Mouse (Mus musculus): ENCODE measurements at regions not wholly inside any gene's neighbourhood (a gene's known extent, or its start where the extent isn't known, plus 50 kb on each side); places are given as distances from the start of the nearest gene placed in this dataset.
"Not testable (repeated sequence)": the region's sequence is repeated elsewhere in the genome, so short reads cannot be mapped to it uniquely, and the experiment has no call there.

DNA sequence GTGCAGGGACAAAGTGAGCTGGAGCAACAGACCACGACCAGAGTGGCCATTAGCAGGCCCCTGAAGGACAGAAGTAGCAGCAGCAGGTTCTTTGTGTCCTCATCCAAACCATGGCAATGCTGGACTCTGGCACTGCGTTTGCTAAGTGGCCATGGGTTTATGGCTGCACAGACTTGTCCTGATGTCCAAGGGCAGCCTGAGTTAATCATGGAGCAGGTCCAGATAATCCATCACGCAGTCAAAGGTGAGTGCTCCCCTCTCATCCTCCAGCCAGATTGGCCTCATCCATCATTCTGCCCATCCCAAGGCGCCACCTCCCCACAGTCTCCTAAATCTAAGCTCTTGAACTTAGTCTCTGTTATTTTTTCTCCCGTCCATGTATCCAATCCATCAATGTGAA is 186.4 kb downstream of the Fam198b start:
- DNase-seq (ENCODE audit: inconsistent age in 2 of 2, low spot score in 1 of 2): peak; percentile 46 to 75

GRCm38 (mm10) chr3:80079801-80080418 is 195.6 kb downstream of the Fam198b start:
- DNase-seq (ENCODE audit: inconsistent age in 2 of 2, low spot score in 1 of 2): peak; percentile 62 to 87

DNA sequence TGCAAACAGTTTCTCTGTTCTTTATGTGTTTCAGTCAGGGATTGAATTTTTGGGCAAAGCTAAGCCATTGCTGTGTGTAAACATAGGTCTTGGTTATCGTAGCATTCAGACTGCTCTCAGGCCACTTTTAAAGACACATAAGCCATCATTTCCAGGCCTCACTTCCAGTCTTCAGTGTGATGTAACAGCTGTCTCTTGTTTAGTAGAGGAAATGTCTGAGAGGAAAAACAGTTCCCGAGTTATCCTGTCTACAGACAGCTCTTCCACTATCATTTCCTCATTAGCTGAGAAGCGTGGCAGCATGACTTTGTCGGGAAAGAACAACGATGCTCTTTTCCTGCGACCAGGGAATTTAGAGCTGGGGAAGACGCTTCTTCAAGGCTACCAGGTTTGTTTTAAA is 196.9 kb downstream of the Fam198b start:
- DNase-seq (ENCODE audit: inconsistent age in 2 of 2, low spot score in 1 of 2): no peak

- peak; percentile 10 to 43 for DNase-seq (ENCODE audit: inconsistent age in 2 of 2, low spot score in 1 of 2)
Measured at GRCm38 (mm10) chr3:80082780-80083519, 198.6 kb downstream of the Fam198b start.

- DNase-seq (ENCODE audit: inconsistent age in 2 of 2, low spot score in 1 of 2): no peak
Measured at GRCm38 (mm10) chr3:80084168-80084567, 199.8 kb downstream of the Fam198b start.

GRCm38 (mm10) chr3:80099625-80100024 is 215.3 kb downstream of the Fam198b start:
- DNase-seq (ENCODE audit: inconsistent age in 2 of 2, low spot score in 1 of 2): peak; percentile 14 to 47

DNA sequence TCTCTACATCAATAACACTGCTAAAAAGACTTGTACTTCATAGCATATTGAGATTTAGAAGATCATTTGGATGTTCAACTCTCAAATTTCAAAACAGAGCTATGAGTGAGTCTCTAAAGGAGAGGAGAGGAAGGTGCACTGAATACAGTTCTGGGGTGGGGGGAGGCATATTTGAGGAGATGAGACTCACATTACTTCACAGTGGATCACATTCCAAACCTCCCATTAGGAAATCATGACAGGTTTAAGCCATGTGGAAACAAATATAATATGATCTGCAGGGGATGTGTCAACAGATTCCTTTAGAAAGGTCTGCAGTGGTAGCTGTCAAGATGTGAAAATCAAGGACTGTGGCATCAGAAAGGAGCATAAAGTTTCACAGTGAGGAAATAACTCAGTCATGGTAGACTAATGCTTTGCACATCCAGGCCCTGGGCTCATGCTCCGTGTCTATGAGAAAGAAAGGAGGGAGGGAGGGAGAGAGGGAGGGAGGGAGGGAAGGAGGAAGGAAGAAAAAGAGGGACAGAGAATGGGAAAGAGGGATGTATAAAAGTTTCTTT is 235.9 kb downstream of the Fam198b start:
- no peak for DNase-seq (ENCODE audit: inconsistent age in 2 of 2, low spot score in 1 of 2)

DNA sequence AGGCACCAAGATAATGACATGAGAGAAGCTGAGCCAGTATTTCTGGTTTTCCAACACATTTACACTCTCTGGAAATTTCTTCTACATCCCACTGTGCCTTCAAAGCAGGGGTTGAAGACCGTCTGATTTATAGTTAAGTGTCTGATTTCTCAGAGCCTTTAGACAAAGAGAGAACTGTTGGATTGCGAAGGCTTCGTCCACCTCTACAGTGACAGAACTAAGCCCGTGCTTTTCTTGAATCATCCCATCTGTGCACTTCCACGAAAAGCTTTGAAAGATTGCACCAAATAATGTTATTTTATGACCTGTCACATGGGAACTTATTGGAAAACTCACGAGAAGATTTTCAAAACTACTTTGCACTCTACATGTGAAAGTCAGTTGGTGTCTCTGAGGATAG is 239.3 kb downstream of the Fam198b start:
- no peak for DNase-seq (ENCODE audit: inconsistent age in 2 of 2, low spot score in 1 of 2)

DNA sequence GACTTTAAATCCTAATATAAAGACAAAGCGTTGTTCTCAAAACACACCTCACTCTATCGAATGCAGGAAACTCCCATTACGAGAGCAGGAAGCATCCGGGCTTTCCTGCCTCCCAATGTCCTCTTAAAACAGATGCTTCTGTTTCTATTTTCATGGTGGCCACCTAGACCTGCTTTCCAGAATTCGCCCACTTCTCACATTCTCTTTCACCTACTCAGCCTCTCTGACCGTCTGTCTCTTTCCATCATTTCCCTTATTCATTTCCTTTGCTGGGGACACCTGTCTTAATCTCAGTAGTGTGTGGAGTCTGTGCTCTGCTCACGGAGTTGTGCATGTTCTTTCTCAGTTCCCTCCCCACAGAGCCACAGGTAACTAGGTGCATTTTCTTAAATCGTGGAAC is 240.3 kb downstream of the Fam198b start:
- no peak for DNase-seq (ENCODE audit: inconsistent age in 2 of 2, low spot score in 1 of 2)

DNA sequence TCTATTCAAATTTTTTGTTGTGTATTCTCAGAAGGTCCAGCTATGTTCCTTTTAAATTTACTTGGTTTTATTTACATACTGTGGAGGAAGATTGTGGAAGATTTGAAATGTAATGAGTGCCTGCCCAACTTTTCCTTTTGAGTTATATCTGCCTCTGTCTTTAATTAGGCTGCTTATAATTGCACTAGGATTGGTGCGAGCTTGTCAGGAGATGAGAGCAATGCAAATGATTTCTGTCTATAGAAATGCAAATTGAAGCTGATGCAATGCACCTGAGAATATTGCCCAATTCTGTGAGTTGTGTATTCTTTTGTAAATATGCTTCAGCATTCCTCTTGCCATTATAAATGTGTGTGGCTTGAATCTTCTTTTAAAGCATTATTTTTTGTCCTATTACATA is 257.4 kb downstream of the Fam198b start:
- no peak for DNase-seq (ENCODE audit: inconsistent age in 2 of 2, low spot score in 1 of 2)

GRCm38 (mm10) chr3:80160473-80160872 is 276.1 kb downstream of the Fam198b start:
- no peak for DNase-seq (ENCODE audit: inconsistent age in 2 of 2, low spot score in 1 of 2)

DNA sequence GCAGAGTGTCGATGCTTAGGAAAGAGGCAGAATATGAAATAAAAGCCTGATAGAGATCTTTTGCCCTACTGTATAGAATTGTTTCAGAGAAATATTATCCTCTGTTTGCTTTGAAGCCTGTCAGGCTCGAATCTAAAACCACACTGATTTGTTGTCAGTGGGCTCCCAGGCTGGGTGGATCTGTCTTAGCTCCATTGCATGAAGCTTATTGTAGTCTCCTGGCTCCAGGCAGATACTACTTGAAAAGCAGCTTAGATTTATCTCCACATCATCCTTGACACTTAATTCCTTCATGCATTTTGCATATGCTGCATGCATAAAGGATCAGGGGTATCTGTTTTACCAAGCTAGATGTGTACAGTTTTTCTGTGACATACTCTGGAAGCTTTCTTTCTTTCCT is 297.4 kb downstream of the Fam198b start:
- no peak for DNase-seq (ENCODE audit: inconsistent age in 2 of 2, low spot score in 1 of 2)

DNA sequence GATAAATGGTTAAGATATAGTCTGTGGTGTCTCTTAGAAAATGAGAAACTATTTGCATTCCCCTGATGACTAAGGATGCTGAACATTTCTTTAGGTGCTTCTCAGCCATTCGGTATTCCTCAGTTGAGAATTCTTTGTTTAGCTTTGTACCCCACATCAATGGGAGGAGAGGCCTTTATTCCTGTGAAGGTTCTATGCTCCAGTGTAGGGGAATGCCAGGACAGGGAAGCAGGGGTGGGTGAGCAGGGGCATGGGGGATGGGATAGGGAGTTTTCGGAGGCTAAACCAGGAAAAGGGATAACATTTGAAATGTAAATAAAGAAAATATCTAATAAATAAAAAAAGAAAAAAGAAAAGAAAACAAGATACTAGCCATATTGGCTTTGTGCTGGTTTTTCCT is 297.8 kb downstream of the Fam198b start:
- DNase-seq (ENCODE audit: inconsistent age in 2 of 2, low spot score in 1 of 2): not testable (repeated sequence)

GRCm38 (mm10) chr3:80187406-80187805 is 303.1 kb downstream of the Fam198b start:
- DNase-seq (ENCODE audit: inconsistent age in 2 of 2, low spot score in 1 of 2): no peak

DNA sequence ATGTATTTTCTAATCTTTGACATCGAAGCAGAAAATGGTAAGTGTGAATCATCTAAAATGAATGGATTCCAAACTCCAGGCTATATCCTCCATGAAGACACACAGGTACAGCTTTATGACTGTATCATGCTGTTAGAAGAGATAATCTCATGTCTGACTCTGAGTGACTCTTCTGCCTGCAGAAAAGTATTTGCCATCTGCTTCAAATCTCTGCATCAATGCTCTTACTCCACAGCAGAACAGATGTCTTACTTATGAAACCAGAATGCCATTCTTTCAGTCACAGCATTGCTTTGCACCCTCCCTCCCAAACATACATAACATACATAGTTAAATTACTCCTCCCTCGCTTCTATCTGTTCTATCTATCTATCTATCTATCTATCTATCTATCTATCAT is 316.6 kb downstream of the Fam198b start:
- DNase-seq (ENCODE audit: inconsistent age in 2 of 2, low spot score in 1 of 2): no peak

GRCm38 (mm10) chr3:80204821-80205220 is 320.5 kb downstream of the Fam198b start:
- peak in 1 of 2 experiments; percentile 74 for DNase-seq (ENCODE audit: inconsistent age in 2 of 2, low spot score in 1 of 2)

DNA sequence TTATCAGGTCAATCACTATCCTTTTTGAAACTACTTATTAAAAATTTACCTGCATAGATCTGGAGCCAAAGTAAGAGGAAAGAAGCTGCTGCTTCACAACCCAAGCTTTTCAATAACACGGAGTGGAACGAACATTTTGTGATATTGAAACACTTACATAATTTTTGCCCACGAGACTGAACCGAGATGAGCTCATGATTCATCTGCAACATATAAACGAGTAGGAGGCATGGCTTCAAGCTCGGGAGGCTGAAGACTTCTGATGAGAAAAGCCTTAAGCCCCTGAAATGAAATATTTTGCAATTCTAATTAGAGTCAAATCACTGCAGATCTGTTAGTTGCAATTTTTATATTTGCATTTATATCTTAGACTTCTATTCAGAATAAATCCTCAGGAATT is 321.0 kb downstream of the Fam198b start:
- no peak for DNase-seq (ENCODE audit: inconsistent age in 2 of 2, low spot score in 1 of 2)

- no peak for DNase-seq (ENCODE audit: inconsistent age in 2 of 2, low spot score in 1 of 2)
Measured at GRCm38 (mm10) chr3:80207022-80207421, 322.7 kb downstream of the Fam198b start.

DNA sequence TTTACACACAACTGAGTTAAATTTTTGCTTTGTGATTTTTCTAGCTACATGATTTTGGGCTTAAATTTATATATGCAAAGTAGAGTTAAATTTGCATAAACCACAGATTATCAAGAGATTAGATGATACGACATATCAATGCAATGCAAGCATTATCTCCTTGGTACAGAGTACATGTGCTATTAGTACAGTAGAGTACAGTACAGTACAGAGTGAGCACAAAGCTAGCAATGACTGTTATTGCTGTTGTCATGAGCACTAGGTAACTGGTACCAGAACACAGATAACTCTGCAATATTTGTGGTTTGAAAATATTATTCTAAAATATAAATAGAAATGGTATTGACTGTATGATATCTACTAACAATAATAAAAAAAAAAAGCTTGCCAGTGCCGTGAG is 323.7 kb downstream of the Fam198b start:
- no peak for DNase-seq (ENCODE audit: inconsistent age in 2 of 2, low spot score in 1 of 2)

DNA sequence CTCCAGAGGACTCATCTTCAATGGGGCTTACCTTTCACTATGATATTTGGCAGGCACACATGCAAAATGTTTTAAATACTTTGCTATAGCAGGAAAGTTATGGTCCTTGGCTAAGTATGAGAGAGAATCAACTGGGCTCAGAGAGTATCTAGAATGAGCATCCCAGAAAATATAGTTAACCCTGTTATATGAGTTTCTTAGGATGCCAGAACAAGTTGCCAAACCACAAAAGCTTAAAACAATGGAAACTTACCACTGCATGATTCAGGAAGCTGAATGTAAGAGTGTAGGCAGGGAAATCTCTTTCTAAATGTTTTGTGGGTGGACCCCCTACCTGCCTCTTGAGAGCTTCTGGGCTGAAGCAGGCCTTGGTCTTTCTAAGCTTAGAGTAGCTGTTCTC is 325.3 kb downstream of the Fam198b start:
- DNase-seq (ENCODE audit: inconsistent age in 2 of 2, low spot score in 1 of 2): no peak

- DNase-seq (ENCODE audit: inconsistent age in 2 of 2, low spot score in 1 of 2): no peak
Measured at GRCm38 (mm10) chr3:80211323-80212109, 327.2 kb downstream of the Fam198b start.

GRCm38 (mm10) chr3:80248611-80249010 is 364.3 kb downstream of the Fam198b start:
- DNase-seq (ENCODE audit: inconsistent age in 2 of 2, low spot score in 1 of 2): peak in 1 of 2 experiments; percentile 21

Data from adrenal gland, adult (tissue).